Comparison of ENCODE assay signal across 10 mouse cellular contexts in the genomic region with DNA sequence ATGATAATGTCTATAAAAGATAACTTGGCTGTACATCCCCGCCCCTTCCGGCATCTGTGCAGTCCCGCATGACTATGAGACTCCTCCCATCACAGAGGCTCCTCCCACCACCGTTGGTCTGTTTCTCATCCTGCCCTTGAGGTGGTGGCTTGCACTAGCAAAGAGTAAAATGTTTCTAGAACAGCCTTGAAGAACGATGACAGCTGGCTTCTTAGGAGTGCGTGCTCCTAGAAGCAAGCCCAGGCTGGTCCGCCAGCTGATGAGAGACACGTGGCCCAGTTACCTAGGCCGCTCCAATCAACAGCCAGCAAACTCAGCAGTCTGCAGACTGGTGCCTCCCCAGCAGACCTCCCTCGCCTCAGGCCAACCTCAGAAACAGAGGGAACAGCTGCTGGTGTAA. TPM values are rescaled to one million over a fixed set of nuclear protein-coding genes. Genes with fewer than 3 reads are reported as not detected.
DNase-seq lines count a peak whose midpoint lies in the region; ATAC-seq and TF ChIP-seq lines count a peak whose summit lies in the region.
"Had no signal": no experiment of that assay in that cellular context is flagged by ENCODE, and none has a peak within 500 bp of the region (broad histone marks: within the 10 kb centered on the region; RNA-seq: fewer than 3 reads in every experiment).

No protein-coding gene starts in this region.

- no peaks in the 10 kb centered on the region for H3K4me1 ChIP-seq in kidney, postnatal 0 days (replicated peaks; ENCODE audit: insufficient read depth, low read length)
- peaks cover 3% of the 10 kb centered on the region; the same call in 1 of the 2 replicates for H3K4me1 ChIP-seq in kidney, adult 2 months (ENCODE audit: control insufficient read depth, insufficient read depth, low read length)
- no peaks in the 10 kb centered on the region for H3K4me1 ChIP-seq in ES-Bruce4 (ENCODE audit: control insufficient read depth, insufficient read depth, low read length)

- H3K4me2 ChIP-seq in kidney, postnatal 0 days (ENCODE audit: low read length) = no peak overlapping the region
- H3K4me2 ChIP-seq: liver, embryonic 13.5 days had no signal

- no peak for DNase-seq in kidney, postnatal 0 days (ENCODE audit: low spot score)
- no peak for DNase-seq in kidney, adult 2 months
- peak; percentile 43 for DNase-seq in embryo, embryonic 10.5 days (ENCODE audit: low spot score)
- no peak for DNase-seq in c-Kit-positive CD71-positive TER-119-positive erythroid progenitor cells, embryonic 14.5 days (ENCODE audit: low spot score)
- no peak for DNase-seq in kidney, adult 8-10 months
- DNase-seq: liver, embryonic 13.5 days had no signal

- no peak overlapping the region for H3K27ac ChIP-seq in kidney, postnatal 0 days
- H3K27ac ChIP-seq in kidney, adult 2 months (ENCODE audit: insufficient read depth, low read depth, low read length) = no peak overlapping the region
- peak overlapping the region; percentile 89 for H3K27ac ChIP-seq in ES-Bruce4 (ENCODE audit: insufficient read depth, low read length)
- H3K27ac ChIP-seq: liver, embryonic 13.5 days had no signal

- 31% methylated on average over 10 of the region's 10 CpGs for WGBS in kidney, postnatal 0 days
- 48% methylated on average over 10 of the region's 10 CpGs for WGBS in kidney, adult 2 months

- TF ChIP-seq CTCF in kidney, postnatal 0 days (IDR thresholded peaks at IDR 0.05; ENCODE audit: low read depth) = no peak
- no peak for TF ChIP-seq CTCF in kidney, adult 2 months (conservative IDR thresholded peaks at IDR 0.05; ENCODE audit: insufficient read depth, insufficient read length, low read depth, low read length)
- no peak for TF ChIP-seq CTCF in ES-Bruce4 (IDR thresholded peaks at IDR 0.05; ENCODE audit: low read depth, low read length)

- H3K9ac ChIP-seq in kidney, postnatal 0 days (ENCODE audit: low read depth, low read length) = no peak overlapping the region
- H3K9ac ChIP-seq in ES-Bruce4 (ENCODE audit: low read depth, poor library complexity, severe bottlenecking) = peak overlapping the region; percentile 57
- H3K9ac ChIP-seq: liver, embryonic 13.5 days had no signal

- H3K4me3 ChIP-seq in kidney, postnatal 0 days (replicated peaks; ENCODE audit: low read depth, low read length) = no peak overlapping the region
- no peak overlapping the region for H3K4me3 ChIP-seq in kidney, adult 2 months (ENCODE audit: insufficient read depth, low read depth, low read length)
- H3K4me3 ChIP-seq in ES-Bruce4 (ENCODE audit: low read depth, low read length) = peak overlapping the region; percentile 62
- H3K4me3 ChIP-seq: liver, embryonic 13.5 days had no signal

- H3K9me3 ChIP-seq in kidney, postnatal 0 days (replicated peaks; ENCODE audit: low read length) = no peaks in the 10 kb centered on the region
- no peaks in the 10 kb centered on the region for H3K9me3 ChIP-seq in ES-Bruce4 (replicated peaks; ENCODE audit: control insufficient read depth, insufficient read depth, low read length, poor library complexity, severe bottlenecking)
- H3K9me3 ChIP-seq: liver, embryonic 13.5 days had no signal

- peak; percentile 93 for TF ChIP-seq EP300 in ES-Bruce4 (IDR thresholded peaks at IDR 0.05; ENCODE audit: insufficient read depth, low read depth, low read length)

- TF ChIP-seq POLR2A in kidney, adult 2 months (IDR thresholded peaks at IDR 0.05; ENCODE audit: low read depth, low read length) = no peak
- no peak for TF ChIP-seq POLR2A in ES-Bruce4 (IDR thresholded peaks at IDR 0.05; ENCODE audit: insufficient read depth, low read length)

- ATAC-seq in kidney, postnatal 0 days (replicated peaks; ENCODE audit: low FRiP score, low read depth) = 0 out of 2 replicates have a peak, but pooled peaks have one; percentile 46
- peak; percentile 42; the same call in 1 of the 2 replicates for ATAC-seq in megakaryocyte-erythroid progenitor cell, adult 5-6 weeks (replicated peaks; ENCODE audit: low FRiP score, low TSS enrichment, poor library complexity, severe bottlenecking)
- ATAC-seq in granulocyte monocyte progenitor cell, adult 5-6 weeks (replicated peaks; ENCODE audit: poor library complexity, severe bottlenecking) = no peak

- no peaks in the 10 kb centered on the region for H3K27me3 ChIP-seq in kidney, postnatal 0 days (ENCODE audit: insufficient read depth, low read length)
- H3K27me3 ChIP-seq in kidney, adult 2 months (replicated peaks; ENCODE audit: control insufficient read depth, insufficient read depth, low read length) = no peaks in the 10 kb centered on the region
- no peaks in the 10 kb centered on the region for H3K27me3 ChIP-seq in ES-Bruce4 (ENCODE audit: control insufficient read depth, insufficient read depth, low read length, poor library complexity, severe bottlenecking)

- no peaks in the 10 kb centered on the region for H3K36me3 ChIP-seq in kidney, postnatal 0 days (ENCODE audit: insufficient read depth, low read length)
- no peaks in the 10 kb centered on the region for H3K36me3 ChIP-seq in kidney, adult 2 months (ENCODE audit: control insufficient read depth, insufficient read depth, low read length)
- H3K36me3 ChIP-seq in ES-Bruce4 (ENCODE audit: control insufficient read depth, insufficient read depth, low read length, poor library complexity, severe bottlenecking) = no peaks in the 10 kb centered on the region
- H3K36me3 ChIP-seq: liver, embryonic 13.5 days had no signal

RNA-seq across cellular contexts. Expression of a gene that starts 21.1 kb away (rescaled TPM):
- polyA plus RNA-seq in kidney, postnatal 0 days (2015; fragmentation: Nextera tagmentation; extraction: Ambion mirVana) = 24.0 and 24.7 TPM in 2 replicates
- polyA plus RNA-seq in kidney, adult 2 months (2012; rRNA removed) = 136 and 169 TPM in 2 replicates
- polyA plus RNA-seq in ES-Bruce4 (2011; ENCODE audit: insufficient read depth, insufficient read length, low read depth, missing spikeins) = 130 and 133 TPM in 2 replicates
- total RNA-seq in megakaryocyte-erythroid progenitor cell, adult 5-6 weeks (2014; fragmentation: Nextera tagmentation) = 18.4 and 30.2 TPM in 2 replicates
- 9.6 and 26.7 TPM in 2 replicates for total RNA-seq in megakaryocyte-erythroid progenitor cell, adult 5-6 weeks (2017)
- total RNA-seq in granulocyte monocyte progenitor cell, adult 5-6 weeks (2014; fragmentation: Nextera tagmentation) = 20.9 and 24.9 TPM in 2 replicates
- total RNA-seq in granulocyte monocyte progenitor cell, adult 5-6 weeks (2017) = 12.3 and 17.3 TPM in 2 replicates

RNA-seq across cellular contexts. Expression of a gene that starts 45.4 kb away (rescaled TPM):
- polyA plus RNA-seq in kidney, postnatal 0 days (2015; fragmentation: Nextera tagmentation; extraction: Ambion mirVana) = not detected in 2 replicates
- polyA plus RNA-seq in kidney, adult 2 months (2012; rRNA removed) = not detected in 2 replicates
- not detected in 2 replicates for polyA plus RNA-seq in ES-Bruce4 (2011; ENCODE audit: insufficient read depth, insufficient read length, low read depth, missing spikeins)
- total RNA-seq in megakaryocyte-erythroid progenitor cell, adult 5-6 weeks (2014; fragmentation: Nextera tagmentation) = not detected in 2 replicates
- total RNA-seq in megakaryocyte-erythroid progenitor cell, adult 5-6 weeks (2017) = not detected in 2 replicates
- total RNA-seq in granulocyte monocyte progenitor cell, adult 5-6 weeks (2014; fragmentation: Nextera tagmentation) = not detected in 2 replicates
- not detected in 2 replicates for total RNA-seq in granulocyte monocyte progenitor cell, adult 5-6 weeks (2017)
- total RNA-seq: gastrocnemius, adult 8-10 months had no signal
- polyA plus RNA-seq: liver, embryonic 13.5 days had no signal
